Mouse (Mus musculus): ENCODE results near the gene Bcl2l10.

DNA sequence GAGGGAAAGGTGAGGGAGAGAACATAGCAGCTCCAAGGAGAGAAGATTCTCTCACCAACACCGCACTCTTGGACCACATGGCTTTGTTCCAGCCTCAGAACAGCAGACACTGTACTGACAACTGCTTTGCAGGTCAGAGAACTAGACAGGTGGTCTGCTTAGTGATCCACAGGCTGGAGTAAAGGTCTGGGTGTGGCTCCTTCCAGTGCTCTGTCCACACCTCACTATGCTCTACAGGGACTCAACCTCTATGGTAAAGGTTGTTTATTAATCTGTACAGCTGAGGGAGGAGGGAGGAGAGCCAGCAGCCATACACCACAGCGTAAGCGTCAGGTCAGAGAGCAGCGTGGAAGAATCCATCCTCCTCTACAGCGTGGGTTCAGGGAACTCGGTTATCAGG lies 48.4 kb downstream of the Bcl2l10 start:
- TF ChIP-seq CTCF (IDR thresholded peaks at IDR 0.05; ENCODE audit: low read depth, low read length) (no peak), POLR2A (IDR thresholded peaks at IDR 0.05; ENCODE audit: extremely low read depth, insufficient read depth, low read length) (no peak)

Measured in liver, adult 2 months (tissue).